Mouse (Mus musculus) embryo, embryonic 9.5 days (tissue): Measurements from ENCODE around the gene Hmgb1.
A peak's percentile ranks its signal among the peaks of the same experiment; 100 is the strongest.

Source experiments
- DNase-seq: peaks from one replicate; pipeline ENCODE4 v3.0.0-alpha.2; 2017; ENCODE audit errors: extremely low spot score

Hmgb1 gene

DNA sequence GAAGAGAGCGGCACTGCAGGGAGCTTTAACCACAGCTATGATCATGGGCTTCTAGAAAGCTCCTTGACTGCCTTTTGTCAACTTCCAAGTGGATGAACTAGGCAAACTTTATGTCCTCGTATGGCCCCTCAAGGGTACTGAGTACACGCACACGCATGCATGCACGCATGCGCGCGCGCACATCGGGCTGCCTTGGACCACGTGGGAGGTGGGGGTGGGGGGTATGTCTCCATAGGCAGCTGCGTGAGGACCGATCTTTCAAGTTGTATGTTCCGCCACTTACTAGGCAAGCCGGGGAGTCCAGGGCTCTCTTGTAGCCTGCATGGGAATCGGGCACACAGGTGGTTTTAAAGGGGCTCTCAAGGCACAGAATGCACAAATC is 163.6 kb downstream of the Hmgb1 start:
- no peak for DNase-seq

DNA sequence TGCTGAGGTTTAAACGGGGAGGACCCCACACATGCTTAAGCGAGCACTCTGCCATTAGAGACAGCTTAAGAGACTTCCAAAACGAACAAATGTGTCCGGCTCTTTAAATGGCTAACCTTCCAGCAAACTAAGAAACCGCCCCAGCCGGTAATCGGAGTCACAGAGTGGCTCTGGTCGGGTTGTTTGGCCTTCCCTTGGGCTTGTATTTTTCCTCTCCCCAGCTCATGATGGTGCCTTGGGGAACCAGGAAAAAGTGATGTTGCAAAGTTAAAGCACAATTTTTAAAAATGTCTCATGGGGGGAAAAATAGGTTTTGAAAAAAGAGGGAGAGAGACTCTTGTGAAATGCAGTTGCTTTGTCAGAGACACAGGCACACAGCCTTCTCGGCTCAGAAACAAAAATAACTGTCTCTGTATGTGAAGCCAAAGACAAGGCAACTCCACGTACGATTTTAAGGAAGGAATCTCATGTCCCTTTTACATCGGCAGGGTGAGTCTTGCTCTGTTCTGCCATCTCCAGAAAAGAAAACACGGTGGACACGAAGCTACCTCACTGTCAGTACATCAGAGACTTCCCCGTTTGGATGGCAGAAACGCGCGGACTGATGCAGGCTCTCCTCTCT is 164.1 kb downstream of the Hmgb1 start:
- no peak for DNase-seq

- no peak for DNase-seq
Observed at GRCm38 (mm10) chr5:149017666-149018415, 166.4 kb downstream of the Hmgb1 start.

DNA sequence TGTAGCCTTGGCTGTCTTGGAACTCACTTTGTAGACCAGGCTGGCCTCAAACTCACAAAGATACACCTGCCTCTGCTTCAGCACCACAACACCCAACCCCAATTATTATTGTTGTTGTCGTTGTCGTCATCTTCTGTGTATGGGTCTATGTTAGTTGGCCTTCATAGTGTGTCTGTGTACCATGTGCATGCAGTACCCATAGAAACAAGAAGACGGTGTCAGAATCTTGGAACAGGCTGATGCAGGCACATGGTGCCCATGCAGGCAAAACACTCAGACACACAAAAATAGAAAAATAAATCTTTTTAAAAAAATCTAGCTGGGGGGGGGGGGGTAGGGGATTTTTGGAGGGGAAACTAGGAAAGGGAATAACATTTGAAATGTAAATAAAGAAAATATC is 167.1 kb downstream of the Hmgb1 start:
- DNase-seq: no peak

DNA sequence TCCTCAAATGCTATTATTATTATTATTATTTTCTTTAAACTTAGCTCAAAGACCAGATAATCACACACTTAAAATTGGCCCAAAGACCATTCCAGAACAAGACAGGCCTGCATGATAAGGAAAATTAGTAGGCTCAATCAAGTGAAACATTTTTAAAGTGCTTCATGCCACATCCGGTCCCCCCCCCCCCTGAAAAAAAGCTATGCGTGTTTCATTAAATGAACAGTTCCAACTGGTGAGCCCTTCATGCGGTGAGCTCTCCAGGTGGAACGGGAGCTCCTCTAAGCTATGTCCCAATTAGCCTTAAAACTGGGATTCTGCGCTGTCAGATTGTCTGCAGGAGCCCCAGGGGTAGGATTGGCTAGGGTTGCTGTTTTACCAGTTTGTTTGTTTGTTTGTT is 168.0 kb downstream of the Hmgb1 start:
- no peak for DNase-seq

DNA sequence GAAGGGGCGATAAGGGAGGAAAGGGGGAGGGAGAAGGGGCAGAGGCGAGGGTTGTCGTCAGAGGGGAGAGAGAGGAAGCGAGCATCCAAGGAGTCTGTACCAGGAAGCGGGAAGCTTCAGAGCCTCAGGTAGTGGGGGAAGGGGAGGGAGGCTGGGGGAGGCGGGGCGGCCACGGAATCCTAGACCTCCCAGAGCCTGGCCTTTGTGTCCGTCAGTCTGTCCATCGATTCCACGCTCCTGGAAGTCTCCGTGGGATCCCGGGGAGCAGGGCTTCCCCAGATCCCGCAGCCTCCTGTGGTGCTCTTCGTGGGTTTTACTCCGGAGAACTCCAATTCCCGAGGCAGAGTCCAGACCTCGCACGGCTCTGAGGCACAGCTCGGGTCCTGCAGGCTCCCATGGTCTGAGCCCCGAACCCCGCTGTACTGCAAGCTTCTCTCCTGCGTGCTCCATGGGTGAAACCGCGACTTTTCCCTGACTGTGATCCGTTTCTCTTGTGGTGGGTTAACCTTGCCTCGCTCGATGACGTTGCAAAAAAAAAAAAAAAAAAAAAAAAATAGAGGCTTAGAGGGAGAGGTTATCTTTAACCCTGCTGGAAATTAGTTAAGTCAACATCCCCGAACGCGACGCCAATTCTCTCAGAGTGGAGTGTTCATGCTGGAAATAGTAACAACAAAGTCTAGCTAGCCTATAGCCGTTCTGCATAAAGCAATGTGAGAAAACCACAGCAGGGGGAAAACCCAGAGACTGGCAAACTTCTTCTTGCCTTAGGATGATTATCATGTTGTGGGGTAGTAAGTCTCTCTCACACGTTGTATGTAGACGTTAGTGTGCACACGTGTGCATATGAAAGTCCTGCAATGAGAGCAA is 168.7 kb downstream of the Hmgb1 start:
- DNase-seq: peak; percentile 55

DNA sequence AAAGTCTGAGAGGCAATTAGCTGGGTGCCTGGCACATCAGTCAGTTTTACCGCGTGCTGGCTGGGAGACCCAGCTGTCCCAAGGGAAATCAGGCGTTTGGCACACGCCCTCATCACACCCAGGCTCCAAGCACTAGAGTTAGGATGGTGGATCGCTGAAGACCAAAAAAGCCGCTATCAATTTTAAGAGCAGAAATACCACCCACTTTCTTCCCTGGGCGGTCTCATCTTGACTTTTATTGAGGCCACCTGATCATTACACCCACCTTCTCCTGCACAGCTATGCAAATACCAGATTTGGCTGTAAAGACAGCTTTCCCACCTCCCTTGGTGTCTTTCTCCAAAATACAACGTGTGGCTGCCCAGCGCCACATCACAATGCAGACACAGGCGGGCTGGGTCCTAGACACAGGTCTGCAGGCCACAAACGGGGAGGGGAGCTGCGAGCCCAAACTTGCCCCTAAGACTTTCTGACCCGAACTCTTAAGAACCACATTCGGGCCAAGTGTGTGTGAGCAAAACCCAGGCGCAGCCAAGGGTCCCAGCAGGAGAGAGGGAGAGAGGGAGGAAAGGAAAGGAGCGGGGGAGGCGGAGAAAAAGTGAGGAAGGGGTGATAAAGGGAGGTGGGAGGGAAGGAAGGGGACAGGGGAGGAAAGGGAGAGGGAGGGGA is 169.6 kb downstream of the Hmgb1 start:
- no peak for DNase-seq

DNA sequence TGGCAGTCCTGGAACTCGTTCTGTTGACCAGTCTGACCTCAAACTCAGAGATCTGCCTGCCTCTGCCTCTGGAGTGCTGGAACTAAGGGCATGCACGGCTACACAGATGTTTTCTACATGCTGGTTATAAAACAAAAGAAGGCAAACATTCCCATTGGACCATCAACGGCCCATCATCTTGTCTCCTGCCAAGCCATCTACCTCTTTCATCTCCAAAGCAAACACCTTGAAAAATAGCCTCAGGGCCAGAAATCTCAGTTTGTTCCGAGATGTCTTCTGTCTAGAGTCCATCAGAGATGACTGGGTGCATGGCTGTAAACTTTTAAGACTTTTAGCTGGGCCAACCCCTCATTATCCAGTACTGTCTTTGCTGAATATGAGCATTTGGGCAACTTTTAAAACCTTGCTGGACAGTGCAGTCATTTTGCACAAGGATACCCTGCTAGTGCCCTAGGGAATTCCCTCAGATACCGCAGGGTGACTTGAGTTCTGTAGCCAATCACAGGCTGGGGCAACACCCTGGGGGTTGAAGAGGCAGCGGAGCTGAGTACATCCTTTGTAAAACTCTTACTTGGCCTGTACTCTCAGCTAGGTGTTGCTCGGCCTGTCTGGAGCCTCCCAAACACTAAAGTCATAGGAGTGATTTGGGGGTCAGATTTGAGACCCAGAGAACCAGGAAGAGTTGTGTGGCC is 170.3 kb downstream of the Hmgb1 start:
- no peak for DNase-seq

DNA sequence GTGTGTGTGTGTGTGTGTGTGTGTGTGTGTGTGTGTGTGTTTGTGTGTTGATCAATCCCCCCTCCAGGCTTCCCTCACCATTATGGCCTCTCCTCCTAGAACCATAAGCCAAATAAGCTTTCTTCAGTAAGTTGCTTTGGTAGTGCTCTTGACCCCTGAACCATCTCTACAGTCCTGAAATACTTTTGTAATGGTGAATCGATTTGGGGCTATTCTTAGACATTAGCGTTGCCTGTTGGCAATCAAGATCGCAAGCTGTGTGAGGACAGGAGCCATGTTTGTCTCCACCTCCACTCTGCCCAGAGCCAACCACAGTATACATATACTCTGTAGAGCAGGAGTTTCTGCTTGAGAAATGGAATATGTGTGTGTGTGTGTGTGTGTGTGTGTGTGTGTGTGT is 175.2 kb downstream of the Hmgb1 start:
- DNase-seq: no peak

DNA sequence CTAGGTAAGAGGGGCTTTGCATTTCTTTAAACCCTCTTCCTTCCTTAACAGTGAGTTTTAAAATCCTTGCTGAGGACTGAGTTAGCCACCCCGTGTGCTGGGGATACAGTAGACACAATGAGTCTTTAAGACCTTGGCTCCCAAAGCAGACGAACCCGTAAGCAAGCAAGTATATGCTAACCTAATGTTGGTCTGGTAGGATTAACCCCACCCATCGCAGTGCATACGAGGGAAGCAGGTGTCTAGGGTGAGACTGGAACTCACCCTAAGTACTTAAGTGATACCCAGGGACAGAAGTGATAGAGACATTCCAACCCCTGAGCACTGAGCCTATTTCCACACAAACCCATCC is 177.0 kb downstream of the Hmgb1 start:
- no peak for DNase-seq

DNA sequence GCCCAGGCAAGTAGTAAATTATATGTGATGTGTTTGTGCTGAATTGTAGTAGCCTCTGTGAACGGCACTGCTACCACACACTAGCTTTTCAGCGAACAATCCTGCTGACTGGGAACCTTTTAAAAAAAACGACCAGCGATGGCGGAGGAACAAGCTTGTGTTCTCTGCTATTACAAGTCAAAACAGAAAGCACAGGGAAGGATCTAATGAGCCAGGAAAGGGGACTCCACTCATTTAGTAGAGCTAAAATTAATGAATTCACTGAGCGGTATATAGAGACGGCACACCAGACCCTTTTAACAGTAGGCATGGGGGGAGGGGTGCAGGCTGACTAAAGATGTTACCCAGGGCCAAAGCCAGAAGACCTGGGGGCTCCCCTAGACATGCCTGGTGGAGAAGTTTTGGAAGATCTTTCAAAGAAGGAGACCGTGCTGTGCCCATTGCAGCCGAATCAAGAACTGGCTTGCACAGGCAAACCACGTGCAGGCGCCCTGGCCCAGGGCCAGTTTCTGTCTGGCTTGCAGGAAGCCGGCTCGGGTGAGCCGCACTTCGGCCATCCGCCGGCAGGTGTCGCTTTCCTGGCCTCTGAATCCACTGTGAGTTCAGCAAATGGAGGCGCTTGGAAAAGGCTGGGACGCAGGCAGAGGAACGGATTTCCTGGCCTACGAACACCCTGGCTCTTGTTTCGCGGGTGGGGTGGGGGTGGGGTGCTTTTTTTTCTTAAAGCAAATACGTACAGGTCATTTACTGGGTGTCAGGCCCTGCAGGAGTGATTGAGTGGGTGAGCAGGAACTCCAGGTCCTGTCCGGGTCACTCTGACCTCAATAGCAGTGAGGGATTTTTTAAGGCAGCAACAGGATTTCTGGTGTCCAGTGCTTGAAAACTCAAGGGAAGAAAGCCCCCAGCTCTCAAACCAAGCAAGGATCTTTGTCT is 177.7 kb downstream of the Hmgb1 start:
- peak; percentile 99 for DNase-seq

GRCm38 (mm10) chr5:149005701-149006361 is 178.5 kb downstream of the Hmgb1 start:
- DNase-seq: no peak

- no peak for DNase-seq
Observed at GRCm38 (mm10) chr5:149005083-149005482, 179.2 kb downstream of the Hmgb1 start.

DNA sequence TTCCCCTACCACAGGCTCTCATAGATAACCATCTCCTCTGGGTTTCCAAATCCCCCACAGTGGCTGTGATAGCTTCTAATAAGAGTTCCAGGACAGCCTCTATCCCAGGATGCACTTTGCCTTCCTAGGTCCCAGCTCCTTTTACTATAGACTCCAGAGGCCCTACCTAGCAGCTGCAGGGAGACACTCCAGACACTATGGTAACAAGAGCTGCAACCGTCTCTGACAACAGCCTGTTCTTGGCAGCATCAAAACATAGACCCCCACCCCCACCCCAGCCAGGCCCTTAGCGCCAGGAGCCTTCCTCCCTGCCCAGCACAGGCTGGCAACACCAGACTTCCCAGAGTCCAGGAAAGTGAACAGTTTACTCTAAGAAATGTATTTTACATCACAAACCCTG is 181.2 kb downstream of the Hmgb1 start:
- no peak for DNase-seq

- DNase-seq: no peak
Observed at GRCm38 (mm10) chr5:149002803-149003115, 181.5 kb downstream of the Hmgb1 start.

DNA sequence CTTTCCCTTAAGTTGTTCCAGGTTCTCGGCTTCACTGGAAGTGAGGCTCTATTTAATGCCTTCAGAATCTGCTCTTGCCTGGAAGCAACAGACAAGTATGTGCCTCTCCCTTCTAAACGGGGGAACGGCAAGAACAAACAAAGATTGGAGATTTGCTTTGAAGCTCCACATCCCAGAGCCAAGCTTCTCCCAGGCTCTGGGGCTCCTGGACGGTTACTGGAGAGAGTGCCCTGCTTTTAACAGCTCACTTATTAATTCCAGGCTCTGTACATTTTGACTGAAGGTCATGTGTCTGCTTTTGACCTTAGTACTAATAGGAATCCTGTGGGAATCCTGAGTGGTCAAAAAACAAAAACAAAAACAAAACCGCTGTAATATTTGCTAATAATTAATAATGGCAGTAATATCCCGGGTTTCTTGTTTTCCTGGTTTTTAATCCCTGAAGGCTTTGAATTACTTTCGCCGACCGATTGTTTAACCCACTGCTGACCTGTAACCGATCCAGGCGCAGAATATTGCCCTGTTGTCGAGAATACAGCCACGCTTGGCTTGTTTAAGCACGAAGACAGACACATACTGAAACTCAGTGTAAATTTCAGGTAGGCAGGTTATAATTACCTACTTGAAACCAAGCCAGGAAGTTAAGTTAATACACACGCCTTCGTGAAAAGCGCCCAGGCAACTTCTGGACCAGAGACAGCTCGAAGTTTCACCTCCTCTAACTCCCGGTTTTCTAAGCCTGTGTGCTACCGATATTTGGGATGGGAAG is 182.1 kb downstream of the Hmgb1 start:
- no peak for DNase-seq

GRCm38 (mm10) chr5:148999802-149000201 is 184.5 kb downstream of the Hmgb1 start:
- no peak for DNase-seq

DNA sequence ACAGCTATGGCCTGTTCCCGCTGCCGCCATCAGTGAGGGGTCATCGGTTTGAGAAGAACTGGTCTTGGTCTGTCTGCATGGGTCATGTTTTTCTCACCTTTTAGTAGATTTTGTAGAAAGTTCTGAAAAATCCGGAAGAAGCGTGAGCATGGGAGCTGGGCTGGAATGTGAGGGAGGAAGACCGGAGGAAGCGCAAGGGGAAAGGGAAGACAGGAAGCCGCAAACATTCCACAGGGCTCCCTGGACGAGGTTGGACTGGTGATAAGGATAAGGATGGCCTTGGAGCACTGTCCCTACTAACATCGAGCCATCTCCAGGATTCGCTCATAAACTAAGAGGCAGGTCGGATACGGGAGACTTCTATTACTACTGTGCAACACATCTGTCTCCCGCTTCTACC is 185.8 kb downstream of the Hmgb1 start:
- DNase-seq: no peak

DNA sequence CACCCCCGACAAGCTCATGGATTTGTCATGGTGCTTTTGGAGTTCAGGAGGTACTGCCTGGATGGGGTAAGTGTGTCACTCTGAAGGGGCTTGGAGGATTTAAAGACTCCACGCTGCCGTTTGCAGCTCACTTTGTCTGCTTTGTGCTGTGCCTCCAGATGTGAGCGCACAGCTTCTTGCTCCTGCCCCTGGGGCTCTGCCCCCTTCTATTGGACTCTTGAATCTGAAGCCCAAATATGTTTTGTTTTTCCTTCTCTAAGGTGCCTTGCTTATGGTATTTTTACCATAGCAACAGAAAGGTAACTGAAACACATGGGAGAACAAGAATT is 187.6 kb downstream of the Hmgb1 start:
- no peak for DNase-seq
